Mouse (Mus musculus): ENCODE measurements around the gene Uchl5. TPM values are rescaled to one million over a fixed set of nuclear protein-coding genes. Genes with fewer than 3 reads are reported as not detected.

Uchl5 gene
- 10 to 100 TPM; 33.0 to 37.4 TPM for total RNA-seq (2021)
- long read RNA-seq, transcript Uchl5-201 (11 exons, 1,845 nt) = major isoform, 35 of 81 reads
- long read RNA-seq, transcript Uchl5-206 (11 exons, 1,696 nt) = minor isoform, 34 of 81 reads
- long read RNA-seq, partial matches to known transcripts = 5 of 81 reads
- long read RNA-seq, other reads (novel, unspliced or antisense) = 7 of 81 reads

DNA sequence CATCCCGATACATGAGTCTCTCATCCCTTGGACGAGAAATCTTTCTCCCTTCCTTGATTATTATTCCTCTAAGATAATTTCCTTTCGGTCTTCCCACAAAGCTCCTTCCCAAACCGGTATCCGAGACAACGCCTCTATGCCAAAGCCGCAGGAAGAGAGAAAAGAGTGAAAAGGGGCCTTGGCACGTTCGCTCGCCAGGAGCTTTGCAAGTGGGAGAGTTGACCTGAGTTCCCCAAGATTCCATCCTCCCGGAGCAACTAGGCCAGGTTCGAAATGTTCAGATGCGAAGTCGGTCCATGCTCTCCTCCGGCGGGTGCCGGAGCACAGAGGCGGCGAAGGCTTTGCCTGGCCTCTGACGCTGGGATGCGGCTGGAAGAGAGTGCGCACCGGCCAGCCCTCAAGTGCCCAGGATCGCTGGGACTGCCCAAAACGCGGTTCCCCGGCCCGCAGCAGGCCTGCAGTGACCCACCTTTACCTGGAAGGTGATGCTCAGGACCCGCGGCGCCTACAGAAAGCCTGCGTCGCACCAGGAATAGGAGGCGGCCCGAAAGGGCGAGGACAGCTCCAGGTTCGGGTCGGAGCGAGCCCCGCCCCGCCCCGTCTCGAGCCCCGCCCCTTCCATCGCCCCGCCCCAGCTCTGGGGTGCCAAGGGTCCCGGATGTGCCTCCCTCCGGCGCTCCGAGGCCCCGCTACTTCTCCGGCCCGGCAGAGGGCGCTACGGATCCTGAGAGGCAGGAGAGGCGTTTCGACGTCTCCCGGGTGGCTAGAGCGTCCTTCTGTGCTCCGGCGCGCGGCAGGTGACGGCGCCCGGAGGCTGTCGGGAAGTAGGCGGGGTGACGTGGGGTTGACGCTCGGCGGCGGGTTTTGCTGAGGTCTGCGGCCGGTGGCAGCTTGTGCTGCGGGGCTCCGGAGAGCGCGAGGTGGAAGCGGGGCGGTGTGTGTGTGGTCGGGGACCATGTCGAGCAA lies at the start of gene Uchl5, which contains the start of gene Trove2:
Gene Uchl5 (plus strand): TSS at position 827 of the 966 bp plus-strand sequence.
Gene Trove2 (minus strand): TSS at position 623 of the 966 bp plus-strand sequence.
- DNase-seq (ENCODE audit: low spot score in 2 of 2) = peak; percentile 99

DNA sequence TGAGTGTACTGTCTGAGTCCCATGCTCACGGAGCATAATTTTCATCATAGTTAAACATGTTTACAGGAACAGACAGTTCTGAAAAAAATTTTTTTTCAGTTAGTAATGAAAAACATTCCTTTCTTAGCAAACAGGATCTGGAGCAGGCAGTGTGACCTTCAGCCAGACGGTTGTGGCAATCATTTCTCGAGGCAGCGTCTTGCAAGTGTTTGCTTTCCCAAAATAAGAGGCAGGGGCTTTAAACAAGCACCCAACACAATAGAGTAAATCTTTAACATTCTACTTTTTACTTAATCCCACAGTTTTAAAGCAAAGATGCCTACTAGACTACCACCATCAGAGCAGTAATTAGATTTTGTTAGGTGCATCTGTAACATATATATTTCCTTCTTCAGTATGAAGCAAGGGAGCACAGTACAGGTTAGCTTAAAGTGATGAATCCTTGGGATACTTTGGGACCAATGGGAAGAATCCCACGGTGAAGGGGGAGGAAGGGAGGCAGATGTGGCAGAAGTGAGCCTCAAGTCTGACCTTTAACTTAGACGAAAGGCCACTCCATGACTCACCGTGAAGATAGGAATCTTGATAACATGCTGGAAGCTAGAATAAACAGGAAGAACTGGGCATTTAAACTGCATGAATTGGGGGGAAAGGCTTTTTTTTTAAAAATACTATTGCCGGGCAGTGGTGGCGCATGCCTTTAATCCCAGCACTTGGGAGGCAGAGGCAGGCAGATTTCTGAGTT lies 49.2 kb upstream of the Uchl5 start:
- no peak for DNase-seq (ENCODE audit: low spot score in 2 of 2)

- no peak for DNase-seq (ENCODE audit: low spot score in 2 of 2)
These were observed 46.2 kb upstream of the Uchl5 start for GRCm38 (mm10) chr1:143730899-143731298.

DNA sequence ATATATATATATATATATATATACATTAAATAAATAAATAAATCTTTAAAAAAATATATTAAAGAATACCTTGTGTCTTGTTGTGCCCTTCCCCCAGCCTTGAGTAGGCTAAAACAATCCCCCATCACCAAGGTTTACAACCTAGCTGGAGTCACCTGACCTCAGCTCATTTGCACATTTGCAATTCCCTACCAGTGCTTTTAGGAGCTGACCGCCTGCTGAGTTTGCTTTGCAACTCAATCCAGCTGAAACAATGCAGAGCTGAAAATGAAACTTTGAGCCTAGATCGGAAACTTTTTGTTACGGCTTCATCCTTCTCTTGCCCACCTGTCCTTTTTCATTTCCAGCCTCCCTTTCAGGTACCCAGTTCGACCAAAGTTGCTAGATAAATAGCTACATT lies 45.4 kb upstream of the Uchl5 start:
- peak in 1 of 2 experiments; percentile 4 for DNase-seq (ENCODE audit: low spot score in 2 of 2)

DNA sequence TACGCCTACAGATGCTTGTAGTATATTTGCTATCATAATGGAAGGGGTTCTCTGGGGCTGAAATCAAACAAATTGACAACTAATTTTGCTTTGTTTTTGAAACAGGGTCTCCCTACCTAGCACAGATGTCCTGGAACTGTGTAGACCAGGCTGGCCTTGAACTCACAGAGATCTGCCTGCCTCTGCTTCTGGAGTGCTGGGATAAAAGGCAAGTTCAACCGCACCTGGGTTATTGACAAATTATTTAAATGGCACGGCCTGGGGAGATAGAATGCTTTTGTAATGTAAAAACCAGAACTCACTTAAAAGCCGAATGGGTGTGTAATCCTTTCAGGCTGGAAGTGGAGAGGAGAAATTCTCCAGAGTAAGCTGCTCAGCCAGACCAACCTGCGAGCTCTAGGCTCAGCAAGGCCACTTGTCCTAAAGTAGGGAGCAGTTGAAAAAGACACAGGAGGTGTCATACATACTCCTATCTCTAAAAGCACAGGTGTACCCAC lies 43.1 kb upstream of the Uchl5 start:
- DNase-seq (ENCODE audit: low spot score in 2 of 2) = no peak

GRCm38 (mm10) chr1:143738811-143739210 lies 38.3 kb upstream of the Uchl5 start:
- DNase-seq (ENCODE audit: low spot score in 2 of 2) = no peak

GRCm38 (mm10) chr1:143739361-143740350 lies 37.4 kb upstream of the Uchl5 start:
- DNase-seq (ENCODE audit: low spot score in 2 of 2) = peak; percentile 77 to 90

DNA sequence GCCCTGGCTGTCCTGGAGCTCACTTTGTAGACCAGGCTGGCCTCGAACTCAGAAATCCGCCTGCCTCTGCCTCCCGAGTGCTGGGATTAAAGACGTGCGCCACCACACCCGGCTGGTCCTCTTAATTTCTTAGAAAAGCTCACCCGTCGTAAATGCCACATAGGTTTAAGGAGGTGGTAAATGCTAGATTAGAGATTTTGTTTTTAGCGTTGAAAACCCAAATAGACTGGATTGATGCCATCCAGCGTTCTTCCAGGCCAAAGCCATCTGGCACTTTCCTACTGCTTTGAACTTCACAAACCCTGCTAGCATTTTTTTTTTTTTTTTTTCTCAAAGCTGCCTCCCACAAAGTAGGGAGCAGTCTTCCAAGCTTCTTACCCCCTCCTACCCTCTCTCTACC lies 36.5 kb upstream of the Uchl5 start:
- peak in 1 of 2 experiments; percentile 22 for DNase-seq (ENCODE audit: low spot score in 2 of 2)

DNA sequence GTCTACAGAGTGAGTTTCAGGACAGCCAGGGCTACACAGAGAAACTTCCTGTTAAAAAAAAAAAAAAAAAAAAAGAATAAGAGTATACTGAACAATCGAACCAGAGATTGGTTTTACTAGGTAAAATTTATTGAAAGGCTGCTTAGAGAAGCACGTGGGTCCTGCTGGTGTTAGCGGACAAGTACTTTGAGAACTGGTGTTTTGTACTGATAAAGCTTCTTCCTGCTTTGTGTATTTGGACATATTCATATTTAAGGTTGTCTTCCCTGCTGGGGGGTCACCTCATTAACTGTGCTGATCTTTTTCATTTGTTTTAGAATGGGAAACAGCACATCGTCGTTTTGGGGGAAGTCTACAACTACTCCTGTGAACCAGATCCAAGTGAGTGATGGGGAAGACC lies 35.7 kb upstream of the Uchl5 start:
- no peak for DNase-seq (ENCODE audit: low spot score in 2 of 2)

DNA sequence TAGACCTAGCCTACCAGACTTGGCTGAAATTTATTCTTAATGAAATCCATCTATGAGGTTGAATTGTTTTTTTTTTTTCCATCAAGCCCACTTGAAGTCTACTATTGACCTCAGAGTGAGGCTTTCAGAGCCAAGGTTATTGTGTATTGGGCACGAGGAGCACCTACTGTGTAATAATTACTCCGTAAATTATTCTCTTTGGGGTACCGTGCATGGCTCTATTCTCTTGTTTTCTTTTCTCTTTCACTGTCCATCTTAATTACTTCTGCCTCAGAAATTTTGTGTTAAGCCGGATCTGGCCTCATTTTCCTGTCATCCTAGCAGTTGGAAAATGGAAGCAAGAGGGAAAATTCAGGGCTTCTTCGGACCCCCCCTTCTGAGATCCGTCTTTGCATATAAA lies 34.9 kb upstream of the Uchl5 start:
- no peak for DNase-seq (ENCODE audit: low spot score in 2 of 2)

- DNase-seq (ENCODE audit: low spot score in 2 of 2) = no peak
These were observed 31.2 kb upstream of the Uchl5 start for GRCm38 (mm10) chr1:143745871-143746270.

DNA sequence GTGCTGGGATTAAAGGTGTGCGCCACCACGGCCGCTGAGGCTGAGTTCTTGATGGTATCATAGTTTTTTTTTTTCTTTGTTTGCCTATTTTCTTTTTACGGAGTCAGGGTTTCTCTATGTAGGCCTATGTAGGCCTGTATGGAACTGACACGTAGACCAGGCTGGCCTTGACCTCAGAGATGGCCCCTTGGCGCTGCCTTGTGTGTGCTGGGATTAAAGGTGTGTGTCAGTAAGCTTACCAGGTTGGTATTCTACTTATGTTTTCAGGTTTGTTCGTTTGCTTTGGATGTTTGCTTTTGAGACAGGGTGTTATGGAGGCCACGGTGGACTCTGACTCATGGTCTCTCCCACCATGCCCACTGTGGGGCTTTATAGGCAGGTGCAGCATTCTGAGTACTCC lies 14.9 kb upstream of the Uchl5 start:
- DNase-seq (ENCODE audit: low spot score in 2 of 2) = no peak

DNA sequence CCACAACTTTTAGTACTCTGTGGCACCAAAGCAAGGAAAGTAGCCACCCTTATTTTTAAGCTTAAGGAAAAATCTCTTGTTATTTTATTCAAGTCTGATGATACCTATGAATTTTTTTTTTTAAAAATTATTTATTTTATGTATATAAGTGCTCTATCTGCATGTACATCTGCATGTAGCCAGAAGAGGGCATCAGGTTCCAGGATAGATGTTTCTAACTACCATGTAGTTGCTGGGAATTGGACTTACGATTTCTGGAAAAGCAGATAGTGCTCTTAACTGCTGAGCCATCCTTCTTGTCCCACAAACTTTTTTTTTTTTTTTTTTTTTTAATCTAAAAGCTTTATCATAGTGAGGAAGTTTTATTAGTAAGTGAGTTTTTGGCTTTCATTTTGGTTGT lies 12.6 kb upstream of the Uchl5 start:
- no peak for DNase-seq (ENCODE audit: low spot score in 2 of 2)

DNA sequence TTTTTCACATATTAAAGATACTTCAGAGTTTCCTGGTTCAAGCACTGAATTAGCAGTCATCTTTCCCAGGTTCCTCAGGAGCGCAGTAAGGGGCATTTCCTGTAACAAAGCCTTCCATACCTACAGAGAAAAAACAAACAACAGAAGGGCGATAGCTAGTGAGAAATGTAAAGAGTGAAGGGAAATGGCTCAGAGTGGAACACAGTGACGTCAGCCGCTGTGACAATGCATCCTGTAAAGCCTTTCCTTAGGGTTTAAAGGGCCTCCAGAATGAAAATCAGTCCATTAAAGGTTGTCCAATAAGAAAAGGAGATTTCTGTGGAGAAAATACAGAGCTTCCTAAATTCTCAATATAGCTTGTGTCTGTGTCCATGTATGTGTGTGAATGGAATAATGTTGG lies 11.3 kb upstream of the Uchl5 start:
- DNase-seq (ENCODE audit: low spot score in 2 of 2) = no peak

- DNase-seq (ENCODE audit: low spot score in 2 of 2) = no peak
These were observed 10.8 kb upstream of the Uchl5 start for GRCm38 (mm10) chr1:143766238-143766637.

- DNase-seq (ENCODE audit: low spot score in 2 of 2) = no peak
These were observed 6.5 kb upstream of the Uchl5 start for GRCm38 (mm10) chr1:143770444-143771109.

DNA sequence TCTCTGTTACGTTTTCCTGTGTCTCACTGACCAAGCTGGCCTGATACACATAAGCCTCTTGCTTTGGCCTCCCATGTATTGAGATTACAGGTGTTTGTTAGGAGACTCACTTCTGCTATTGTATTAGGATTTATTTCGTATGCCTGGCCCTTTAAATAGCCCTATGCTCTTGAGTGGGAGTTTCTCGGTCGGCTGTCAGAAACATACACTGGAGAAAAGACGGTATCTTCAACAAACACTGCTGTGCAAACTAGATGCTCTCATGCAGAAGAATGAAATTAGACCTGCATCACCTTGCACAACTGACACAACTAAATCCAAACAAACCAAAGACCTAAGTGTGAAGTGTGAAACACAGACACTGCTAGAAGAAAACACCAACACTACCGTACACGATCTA lies 4.0 kb upstream of the Uchl5 start:
- DNase-seq (ENCODE audit: low spot score in 2 of 2) = no peak

DNA sequence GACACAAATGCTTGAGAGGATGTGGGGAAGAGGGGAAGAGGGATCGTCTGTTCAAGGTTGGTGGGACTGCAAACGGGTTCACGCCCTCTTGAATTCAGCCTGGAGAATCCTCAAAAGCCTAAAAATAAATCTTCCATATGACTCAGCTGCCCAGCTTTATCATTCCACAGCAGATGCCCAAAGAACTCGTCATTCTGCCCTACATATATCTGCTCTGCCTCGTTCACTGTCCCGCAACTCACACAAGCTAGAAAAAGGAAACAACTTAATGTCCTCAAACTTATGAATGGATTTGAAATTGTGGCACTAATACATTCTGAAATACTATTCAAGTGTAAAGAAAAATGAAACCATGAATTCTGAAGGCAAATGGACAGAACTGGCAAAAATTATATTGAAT lies 3.2 kb upstream of the Uchl5 start:
- DNase-seq (ENCODE audit: low spot score in 2 of 2) = no peak

- no peak for DNase-seq (ENCODE audit: low spot score in 2 of 2)
These were observed 616 bp downstream of the Uchl5 start for GRCm38 (mm10) chr1:143777558-143778218.

All from layer of hippocampus, postnatal 10 days (tissue).